Mouse (Mus musculus) B cell, adult 2 months (primary cell): Measurements from ENCODE around the gene 4930453N24Rik.

Experiments used
- DNase-seq, 2 experiments: peaks; one replicate each; pipeline ENCODE4 v3.0.0; 2022

The 4930453N24Rik gene

DNA sequence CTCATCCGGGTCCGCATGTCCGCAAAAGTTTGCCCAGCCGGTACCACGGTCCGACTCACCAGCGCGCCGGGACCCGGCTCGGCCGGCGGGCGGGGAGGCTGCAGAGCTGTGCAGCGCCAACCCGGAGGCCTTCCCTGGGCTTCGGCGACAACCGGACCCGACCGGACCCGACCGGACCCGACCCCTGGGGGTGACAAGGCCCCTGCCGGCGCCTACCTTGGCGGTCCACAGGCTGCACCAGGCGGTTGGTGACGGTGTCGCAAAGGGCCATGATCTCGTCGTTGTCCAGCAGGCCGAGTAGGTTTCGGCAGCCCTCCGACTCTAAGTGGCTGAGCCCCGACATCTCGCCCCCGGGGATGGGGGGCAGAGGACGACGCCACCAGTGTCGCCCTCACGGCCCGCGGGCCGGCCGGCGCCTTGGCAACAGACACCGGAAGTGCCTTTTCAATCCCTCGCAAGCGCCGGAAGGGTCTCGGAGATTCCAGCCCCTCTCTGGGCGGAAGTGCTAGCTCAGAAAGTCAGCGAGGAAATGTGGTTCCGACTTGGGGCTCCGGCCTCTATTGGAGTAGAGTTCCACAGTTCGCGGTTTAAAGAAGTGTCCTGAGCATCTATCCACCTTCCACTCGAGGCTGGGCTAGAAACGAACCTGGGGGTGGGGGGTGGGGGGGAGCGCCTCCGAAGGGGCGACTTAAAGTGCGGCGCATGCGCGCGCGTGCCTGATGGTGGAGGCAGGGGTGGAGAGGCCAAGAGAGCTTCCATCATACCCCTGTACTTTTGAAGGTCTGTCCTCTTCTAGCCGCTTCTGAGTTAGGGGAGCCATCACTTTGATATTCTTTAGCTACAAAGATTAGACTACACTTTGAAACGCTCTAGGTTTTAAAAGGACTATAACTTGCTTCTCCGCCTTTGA lies at the start of gene 4930453N24Rik:
TSS of gene 4930453N24Rik (minus strand) at position 641 of the 910 bp plus-strand sequence.
- DNase-seq = peak; percentile 87 to 88

DNA sequence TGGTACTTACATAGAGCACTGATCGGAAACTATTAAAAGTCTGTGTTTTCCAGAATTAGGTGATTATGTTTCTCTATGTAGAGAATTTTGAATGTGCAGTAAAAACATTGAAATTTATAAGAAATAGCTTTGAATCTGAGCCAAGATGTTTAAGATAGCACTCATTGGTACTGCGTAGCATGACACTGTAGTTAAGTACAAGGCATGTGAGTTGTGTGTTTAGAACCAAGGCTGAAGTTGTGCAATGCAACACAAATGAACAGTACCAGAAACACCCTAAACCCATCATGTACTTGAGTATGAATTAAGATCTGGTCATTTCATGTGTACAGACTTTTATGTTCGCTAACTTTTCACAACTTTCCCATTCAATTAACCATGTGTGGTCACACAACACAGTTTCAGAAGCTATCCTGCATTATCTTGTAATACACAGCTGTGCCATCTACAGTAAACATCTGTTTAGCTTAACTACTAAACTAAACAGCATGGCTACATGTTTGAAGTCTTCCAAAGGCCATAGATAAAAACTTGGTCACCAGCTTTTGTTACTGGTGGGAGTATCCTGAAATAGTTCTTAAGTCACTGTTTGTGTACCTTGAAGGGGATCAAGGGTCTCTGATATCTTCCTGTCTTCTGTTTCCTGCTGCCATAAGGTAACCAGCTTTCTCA lies 46.3 kb upstream of the 4930453N24Rik start:
- DNase-seq = no peak

DNA sequence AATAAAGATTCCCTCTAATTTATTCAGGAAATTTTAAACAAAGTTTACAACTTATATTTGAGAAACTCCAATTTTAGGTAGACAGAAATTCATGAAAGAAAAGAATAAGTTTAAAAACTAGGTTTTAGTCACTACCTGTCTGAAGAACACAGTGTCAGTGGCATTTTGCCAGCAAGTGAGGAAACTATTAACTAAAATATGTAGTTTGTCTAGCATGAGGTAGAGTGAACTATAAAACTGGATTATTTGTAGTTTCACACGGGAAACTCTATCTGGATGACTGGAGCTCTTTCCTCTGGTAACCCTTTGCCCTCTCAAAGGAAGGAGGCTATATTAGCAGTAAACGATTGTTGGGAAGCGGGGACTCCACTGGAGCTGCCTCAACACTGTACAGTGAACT lies 32.1 kb upstream of the 4930453N24Rik start:
- DNase-seq = no peak

DNA sequence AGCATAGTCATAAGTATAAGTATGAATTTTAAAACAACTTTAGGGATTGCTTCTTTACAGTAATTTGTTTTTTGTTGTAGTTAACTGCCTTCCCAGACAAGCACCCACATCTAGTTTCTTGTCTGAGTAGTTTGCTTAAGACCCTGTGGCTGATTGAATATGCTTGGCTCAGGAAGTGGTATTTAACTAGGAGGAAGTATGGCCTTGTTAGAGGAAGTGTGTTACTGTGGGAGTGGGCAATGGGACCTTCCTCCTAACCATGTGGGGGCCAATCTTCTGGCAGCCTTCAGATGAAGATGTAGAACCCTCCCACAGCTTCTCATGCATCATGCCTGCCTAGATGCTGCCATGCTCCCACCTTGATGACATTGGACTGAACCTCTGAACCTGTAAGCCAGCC lies 30.7 kb upstream of the 4930453N24Rik start:
- DNase-seq = peak; percentile 13 to 19

DNA sequence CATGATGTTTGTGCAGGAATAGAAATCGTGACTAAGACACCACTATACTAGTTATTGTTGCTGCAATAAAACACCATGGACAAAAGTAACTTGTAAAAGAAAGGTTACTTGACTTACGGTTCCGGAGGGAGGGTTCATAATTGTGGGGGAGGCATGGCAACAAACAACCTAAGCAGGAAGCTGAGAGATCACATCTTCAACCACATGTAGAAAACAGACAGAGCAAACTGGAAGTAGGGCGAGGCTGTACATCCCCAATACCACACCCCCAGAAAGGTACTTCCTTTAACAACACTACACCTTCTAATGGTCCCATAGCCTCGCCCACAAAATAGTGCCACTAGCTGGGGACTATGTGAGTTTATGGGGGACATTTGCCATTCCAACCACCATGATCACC lies 29.4 kb upstream of the 4930453N24Rik start:
- no peak for DNase-seq

DNA sequence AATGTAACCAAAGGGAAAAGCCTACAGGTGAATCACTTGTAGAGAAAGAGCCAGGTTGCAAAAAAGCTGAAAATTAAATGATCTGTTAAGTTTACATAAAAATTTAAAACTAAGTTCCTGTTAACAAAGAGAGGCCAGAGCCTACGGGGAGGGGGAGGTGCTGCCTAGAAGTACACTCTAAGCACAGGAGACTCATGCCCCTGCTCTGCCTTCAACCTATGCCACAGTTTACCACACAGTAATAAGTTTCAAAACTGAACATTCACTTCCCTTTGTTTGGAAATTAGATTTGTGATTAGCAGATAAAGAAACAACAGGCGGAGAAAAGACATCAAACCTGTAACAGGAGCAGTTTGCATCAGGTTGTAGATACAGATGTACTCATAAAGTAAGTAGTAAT lies 23.8 kb upstream of the 4930453N24Rik start:
- DNase-seq = no peak

DNA sequence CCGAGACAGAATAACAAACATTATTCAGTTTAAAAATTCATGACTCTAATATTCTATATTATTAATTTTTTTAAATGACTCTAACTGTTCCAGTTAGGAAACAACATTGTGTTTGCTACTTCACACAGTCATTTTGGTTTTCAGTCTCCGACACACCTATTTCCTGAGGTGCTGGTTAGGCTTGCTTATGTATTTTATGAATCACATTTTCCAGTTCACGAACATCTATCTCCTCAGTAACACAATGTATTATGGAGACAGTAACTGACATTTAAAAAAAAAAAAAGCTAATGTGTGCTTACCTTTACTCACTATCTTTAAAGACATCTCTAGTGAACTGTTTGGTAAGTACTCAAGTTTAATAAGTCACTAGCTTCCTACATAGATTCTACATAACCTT lies 18.7 kb upstream of the 4930453N24Rik start:
- no peak for DNase-seq

DNA sequence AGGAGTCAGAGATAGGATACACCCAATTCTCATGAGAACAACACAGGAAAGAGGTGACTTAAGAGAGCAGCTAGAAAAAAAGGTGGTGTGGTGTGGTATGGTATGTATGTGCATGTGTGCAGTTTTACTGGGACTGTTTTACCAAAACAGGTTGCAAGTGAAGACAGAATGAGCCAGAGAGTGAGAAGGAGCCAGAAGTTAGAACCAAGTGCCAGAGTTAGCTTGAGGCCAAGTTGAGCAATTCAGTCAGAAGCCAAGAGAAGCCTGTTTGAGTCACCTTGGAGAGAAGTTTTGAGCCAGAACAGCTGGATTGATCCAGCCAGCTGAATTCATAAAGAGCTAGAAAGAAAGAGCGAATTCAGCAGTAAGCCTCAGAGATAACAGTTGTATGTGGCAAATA lies 4.6 kb upstream of the 4930453N24Rik start:
- DNase-seq = no peak

DNA sequence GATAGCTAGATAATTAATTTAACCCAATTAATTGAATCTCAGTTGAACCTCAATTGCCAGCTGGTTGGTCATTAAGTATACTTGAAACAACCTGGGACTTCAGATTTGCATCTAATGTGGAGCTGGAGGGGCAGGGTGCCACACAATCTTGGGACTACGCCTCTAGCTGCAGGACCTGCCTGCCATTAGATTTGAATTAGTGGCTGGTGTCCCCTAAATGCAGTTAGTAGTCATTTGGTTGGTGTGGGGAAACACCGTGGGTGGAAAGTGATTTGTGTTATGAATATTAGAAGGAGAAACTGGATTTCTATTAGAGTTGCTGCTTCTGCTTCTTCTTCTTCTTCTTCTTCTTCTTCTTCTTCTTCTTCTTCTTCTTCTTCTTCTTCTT lies 464 bp upstream of the 4930453N24Rik start:
- peak in 1 of 2 experiments; percentile 20 for DNase-seq

DNA sequence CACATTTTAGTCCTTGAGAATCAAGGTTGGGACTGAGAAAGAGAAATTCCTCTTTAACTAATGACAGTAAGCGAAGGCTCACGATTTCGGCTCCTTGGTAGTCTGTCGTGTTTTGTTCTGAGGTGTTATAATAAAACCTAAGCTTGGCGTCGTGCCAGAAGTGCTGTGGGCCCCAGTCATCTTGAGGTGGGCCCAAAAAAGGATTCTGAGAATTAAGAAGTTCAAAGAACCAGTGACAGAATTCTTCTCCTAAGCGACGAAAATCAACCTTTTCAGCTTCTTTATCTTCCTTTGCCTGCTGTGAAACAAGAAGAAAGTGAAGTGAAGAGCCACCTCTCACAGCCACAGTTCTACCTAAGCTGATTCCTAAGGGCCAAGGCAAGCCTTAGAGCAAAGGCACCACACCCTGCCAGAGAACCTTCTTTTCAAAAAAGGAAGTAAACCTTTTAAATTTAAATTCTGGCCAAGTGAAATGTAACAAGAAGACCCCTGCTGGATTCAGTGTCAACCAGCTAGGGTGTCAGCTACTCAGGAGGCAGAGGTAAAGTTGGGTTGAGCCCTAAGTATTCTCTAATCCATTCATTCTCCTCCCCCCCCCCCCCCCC lies 4.2 kb downstream of the 4930453N24Rik start:
- DNase-seq = no peak

DNA sequence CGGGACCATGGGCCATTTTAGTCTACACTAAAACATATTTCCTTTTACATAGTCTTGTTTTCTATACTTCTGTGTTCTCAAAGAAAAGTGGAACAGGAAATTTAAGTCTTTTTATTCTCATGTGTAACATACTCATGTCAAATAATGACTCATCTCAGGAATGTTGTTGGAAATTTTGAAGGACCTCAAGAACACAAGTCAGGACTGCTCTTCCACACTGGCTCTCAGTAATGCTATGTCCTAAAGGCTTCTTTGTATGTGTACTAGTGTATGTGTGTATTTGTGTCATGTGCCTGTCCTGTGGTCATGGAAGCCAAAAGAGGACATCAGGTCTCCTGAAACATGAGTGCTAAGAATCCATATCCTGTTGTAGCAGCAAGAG lies 11.7 kb downstream of the 4930453N24Rik start:
- no peak for DNase-seq

DNA sequence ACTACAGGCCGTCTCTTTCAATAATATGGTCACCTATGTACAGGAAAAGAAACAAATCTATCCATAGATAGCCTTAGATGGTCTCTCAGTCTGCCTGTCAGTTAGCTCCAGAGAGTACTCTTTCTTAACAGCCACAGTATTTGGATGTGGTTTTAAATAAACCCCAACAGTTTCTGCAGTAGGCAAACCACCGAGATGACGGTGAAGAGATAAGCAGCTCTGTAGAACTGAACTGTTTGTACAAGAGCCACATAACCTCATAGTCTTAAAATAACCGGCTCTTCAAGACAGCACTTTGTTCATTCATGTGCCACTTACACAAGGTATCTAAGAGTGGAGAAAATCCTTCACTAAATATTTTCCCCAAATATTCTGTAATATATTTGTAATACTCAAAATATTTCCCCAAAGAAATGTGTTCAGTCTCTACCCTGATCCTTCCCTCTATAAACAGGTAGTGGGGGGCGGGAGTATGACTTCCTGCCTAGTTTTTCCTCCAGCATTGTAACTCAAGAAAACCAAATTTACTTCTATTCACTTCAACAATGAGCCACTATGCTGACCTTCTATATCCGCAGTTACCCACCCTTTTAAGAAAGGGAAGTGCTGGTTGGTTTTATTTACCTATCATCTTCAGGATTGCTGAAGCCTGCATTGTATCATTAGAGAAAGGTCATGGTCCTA lies 12.3 kb downstream of the 4930453N24Rik start:
- no peak for DNase-seq

DNA sequence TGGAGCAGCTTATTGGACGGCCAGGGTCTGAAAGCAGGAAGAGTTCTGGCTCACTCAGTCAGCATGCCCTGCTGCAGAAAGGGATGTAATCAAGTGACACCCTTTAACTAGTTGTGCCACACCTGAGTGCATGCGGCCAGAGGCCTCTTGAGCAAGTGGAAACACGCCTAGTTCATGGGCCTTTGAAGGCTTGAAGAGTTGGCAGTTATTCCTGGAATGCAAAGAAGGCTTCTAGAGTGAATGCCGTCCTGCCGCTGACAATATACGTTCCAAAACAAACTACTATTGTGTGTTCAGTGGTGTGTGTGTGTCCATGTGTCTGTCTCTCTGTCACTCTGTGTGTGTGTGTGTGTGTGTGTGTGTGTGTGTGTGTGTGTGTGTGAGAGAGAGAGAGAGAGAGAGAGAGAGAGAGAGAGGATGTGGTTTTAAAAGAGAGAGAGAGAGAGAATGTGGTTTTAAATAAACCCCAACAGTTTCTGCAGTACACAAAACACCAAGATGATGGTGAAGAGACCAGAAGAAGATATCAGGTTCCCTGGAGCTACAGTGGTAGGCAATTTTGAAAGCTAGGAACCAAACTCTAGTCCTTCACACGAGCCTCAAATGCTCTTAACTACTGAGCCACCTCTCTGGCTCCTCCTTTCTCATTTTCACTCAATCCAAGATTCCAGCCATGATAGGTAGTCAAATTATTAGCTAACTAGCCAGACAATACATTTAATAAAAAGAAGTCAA lies 13.1 kb downstream of the 4930453N24Rik start:
- DNase-seq = no peak

DNA sequence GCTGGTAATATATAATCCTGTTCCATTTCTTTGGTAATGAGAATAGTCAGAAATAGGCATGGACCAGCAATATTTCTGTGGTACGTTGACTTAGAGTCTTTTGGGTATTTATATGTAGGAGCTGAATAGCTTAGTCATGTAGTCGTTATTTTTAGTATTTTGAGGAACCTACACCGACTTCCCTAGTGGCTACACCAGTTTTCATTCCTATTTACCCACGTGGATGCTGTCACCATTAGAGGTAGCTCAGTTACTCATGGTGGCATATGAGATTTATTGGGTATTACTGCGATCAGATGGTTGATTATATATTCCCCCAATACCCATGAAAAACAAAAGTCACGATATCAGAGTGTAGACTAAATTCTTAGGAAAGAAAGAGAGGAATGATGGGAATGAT lies 14.6 kb downstream of the 4930453N24Rik start:
- no peak for DNase-seq

DNA sequence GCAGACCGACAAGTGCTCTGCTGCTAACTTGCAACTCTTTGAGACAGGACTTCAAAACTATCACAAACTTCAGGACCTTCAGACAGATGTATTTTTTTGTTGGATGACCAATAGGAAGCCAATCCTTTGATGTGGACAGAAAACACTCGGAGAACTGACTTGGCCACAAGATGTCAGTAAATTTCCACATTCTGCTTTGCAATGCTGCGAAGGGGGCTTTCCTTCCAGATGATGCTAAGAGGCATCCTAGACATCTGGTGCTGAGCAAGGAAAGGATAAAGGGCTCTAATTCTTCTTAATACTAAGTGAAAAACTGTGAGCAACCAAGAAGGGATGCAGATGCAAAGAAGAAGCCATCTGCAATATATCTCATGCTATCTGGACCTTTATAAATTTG lies 16.2 kb downstream of the 4930453N24Rik start:
- no peak for DNase-seq

DNA sequence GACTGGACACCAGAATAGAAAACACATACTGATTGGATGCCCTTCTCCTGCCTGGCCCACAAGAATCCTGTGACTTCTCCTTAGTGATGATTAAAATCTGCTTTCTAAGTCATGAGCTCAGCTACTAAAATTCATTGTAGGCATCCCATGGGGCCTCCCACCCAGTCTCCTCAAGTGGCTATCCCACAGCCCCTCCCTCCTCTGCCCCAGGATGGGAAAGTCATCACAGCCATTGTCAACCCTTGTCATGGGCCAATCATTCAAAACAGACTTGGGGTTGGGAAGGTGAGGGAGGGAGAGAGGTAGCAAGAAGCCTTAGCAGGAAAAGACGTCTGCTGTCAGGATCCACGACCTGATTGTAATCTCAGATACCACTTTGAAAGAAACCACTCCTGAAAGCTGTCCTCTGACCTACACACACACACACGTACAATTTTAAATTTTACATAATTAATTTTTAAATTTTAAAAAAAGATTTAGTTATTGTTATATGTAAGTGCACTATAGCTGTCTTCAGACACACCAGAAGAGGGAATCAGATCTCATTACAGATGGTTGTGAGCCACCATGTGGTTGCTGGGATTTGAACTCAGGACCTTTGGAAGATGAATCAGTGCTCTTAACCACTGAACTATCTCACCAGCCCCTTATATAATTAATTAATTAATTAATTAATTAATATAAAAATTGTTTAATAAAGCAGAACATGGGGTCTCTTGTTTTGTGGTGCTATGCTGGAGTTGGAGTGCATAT lies 16.8 kb downstream of the 4930453N24Rik start:
- DNase-seq = no peak

DNA sequence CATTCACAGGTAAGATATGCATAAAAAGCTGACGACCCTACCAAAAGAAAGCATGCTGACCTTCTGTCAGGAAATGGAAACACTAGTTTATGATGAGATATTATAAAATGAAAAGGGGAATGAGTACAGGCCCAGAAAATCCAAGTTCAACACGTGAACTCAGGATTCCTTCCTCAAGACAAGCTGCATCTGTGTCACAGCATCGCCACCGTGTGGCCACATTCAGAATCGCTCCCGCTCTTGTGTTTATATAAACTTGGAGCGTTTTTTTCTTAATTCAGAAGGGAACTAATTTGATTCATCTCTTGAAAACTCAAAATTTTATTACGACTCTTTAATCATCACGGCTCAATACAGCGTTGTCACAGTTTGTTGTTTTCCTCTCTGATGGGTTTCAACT lies 22.7 kb downstream of the 4930453N24Rik start:
- DNase-seq = peak; percentile 65 to 68

DNA sequence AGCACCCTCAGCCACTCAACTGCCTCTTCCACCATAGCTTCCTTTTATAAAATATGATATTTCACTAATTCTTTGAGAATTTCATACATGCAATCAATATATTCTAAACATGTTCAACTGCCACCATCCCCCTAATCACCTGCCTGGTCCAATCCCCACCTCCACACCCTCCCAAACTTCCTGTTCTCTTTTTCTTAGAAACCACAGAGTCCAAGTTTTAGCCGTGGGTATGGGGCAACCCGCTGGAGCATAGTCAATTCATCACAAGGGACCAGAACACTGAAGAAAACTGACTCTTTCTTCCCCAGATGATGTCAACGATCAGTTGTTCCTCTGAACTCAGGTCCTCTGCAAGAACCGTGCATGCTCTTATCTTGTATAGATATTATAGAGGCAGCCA lies 25.9 kb downstream of the 4930453N24Rik start:
- no peak for DNase-seq

DNA sequence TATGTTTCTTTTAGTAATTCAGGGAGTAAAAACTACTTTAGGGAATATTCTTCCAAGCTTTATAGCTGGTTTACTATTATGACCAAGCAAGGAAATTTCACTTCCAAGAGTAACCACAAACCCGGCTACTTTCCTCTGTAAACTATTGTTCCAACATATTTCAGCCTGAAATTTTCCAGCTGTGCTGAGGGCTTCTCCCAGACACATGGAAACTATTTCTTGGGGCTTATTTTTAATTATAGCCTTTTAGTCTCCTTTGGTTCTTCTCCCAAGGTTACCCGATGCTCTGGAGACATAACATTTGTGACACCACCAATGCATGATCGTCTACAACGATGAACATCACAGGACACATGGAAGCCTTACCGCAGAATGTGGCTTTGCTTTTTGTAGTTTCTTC lies 33.7 kb downstream of the 4930453N24Rik start:
- no peak for DNase-seq

DNA sequence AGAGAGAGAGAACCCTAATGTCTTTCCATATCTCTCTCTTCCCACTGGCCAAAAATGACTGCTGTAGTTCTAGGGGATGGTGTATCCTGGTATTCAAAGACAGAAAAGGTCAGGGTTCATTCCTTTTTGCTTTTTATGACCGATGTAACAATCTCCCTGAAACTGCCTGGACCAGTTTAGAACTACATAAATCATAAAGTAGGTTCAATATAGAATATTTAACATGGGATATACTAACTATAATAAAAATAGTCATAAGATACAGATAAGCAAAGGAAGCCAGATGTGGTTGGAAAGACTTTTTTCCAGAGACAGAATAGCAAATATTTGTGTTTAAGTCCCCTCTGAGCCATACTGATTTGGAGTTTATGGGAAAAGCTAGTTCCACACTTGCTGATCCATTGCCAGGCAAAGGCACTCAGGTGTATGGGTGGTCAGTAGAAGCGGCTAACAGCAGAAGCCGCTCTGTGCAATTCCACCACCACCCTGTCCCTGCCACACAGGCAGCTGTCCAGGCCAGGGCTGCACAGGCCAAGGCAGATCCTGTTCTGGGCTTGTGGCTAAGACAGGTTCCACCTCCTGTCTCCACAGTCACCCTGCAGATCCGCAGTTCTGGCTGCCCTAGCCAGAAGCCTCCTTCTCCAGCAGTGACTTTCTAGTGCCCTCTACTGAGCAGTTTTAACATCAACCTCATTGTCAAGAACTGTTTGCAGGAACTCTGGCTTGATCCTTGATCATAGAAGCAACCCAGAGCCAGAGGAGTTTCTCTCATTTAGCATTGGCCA lies 47.5 kb downstream of the 4930453N24Rik start:
- DNase-seq = no peak

DNA sequence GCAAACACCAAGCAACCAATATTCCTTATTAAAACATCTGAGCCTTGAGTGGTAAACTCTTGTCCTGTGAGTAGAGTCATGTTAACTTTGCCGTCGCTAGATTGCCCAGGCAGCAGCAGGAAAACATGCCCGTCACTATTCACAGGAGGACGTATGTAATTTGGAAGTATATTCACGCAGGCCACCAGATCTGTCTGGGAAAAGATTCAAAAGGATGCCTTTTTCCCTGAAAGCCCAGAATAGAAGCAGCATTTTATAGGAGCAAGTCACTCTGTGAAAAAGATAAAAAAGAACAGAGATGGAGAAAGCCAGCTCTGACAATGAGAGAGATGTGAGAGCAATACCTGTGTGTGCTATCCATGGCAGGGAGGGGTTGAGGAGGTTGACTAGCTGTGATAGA lies 49.4 kb downstream of the 4930453N24Rik start:
- DNase-seq = no peak
